ENCODE assay signal across 10 mouse cellular contexts in genomic region chr17:28009716-28010114, GRCm38 (mm10).
A peak's percentile ranks its signal among the peaks of the same experiment; 100 is the strongest.
DNase-seq lines count a peak whose midpoint lies in the region; ATAC-seq and TF ChIP-seq lines count a peak whose summit lies in the region.
"Had no signal": no experiment of that assay in that cellular context is flagged by ENCODE, and none has a peak within 500 bp of the region (broad histone marks: within the 10 kb centered on the region; RNA-seq: fewer than 3 reads in every experiment).

No protein-coding gene starts in this region.

- WGBS in kidney, adult 2 months, result 43% methylated on average over 7 of the region's 7 CpGs
- 96% methylated on average over 7 of the region's 7 CpGs for WGBS in kidney, embryonic 14.5 days
- 83% methylated on average over 7 of the region's 7 CpGs for WGBS in limb, embryonic 15.5 days
- 91% methylated on average over 7 of the region's 7 CpGs for WGBS in forebrain, embryonic 14.5 days

- peak overlapping the region; percentile 48; the same call in 1 of the 2 replicates for H3K4me3 ChIP-seq in kidney, adult 2 months (ENCODE audit: insufficient read depth, low read depth, low read length)
- H3K4me3 ChIP-seq in kidney, embryonic 14.5 days (ENCODE audit: low read length), result no peak overlapping the region
- H3K4me3 ChIP-seq in cortical plate, adult 2 months (ENCODE audit: insufficient read depth, low read length), result peak overlapping the region; percentile 23; the same call in 1 of the 2 replicates
- H3K4me3 ChIP-seq in limb, embryonic 15.5 days, result peak overlapping the region; percentile 27; the same call in 1 of the 2 replicates
- no peak overlapping the region for H3K4me3 ChIP-seq in forebrain, embryonic 14.5 days (ENCODE audit: low read depth, low read length)

- DNase-seq in kidney, adult 2 months, result peak; percentile 62
- DNase-seq in adrenal gland, adult 8-10 months, result peak; percentile 79
- no peak for DNase-seq in left cerebral cortex, postnatal 25 days (ENCODE audit: low spot score in 2 of 2)
- DNase-seq in left cerebral cortex, adult 18-20 months (ENCODE audit: low spot score in 2 of 2), result no peak
- no peak for DNase-seq in forebrain, embryonic 14.5 days (ENCODE audit: low spot score)
- DNase-seq: gastrocnemius, postnatal 14 days; right cerebral cortex, postnatal 25 days had no signal

- ATAC-seq in kidney, embryonic 14.5 days (ENCODE audit: low FRiP score, low TSS enrichment), result no peak
- no peak for ATAC-seq in limb, embryonic 15.5 days (ENCODE audit: insufficient number of reproducible peaks, low FRiP score, low TSS enrichment, low read depth)
- ATAC-seq in forebrain, embryonic 14.5 days, result no peak

- no peak for TF ChIP-seq POLR2A in kidney, adult 2 months (IDR thresholded peaks at IDR 0.05; ENCODE audit: low read depth, low read length)
- no peak for TF ChIP-seq POLR2A in cortical plate, adult 2 months (IDR thresholded peaks at IDR 0.05; ENCODE audit: extremely low read depth, insufficient read depth, low read length)

- H3K4me1 ChIP-seq in kidney, adult 2 months (ENCODE audit: control insufficient read depth, insufficient read depth, low read length), result peaks cover 49% of the 10 kb centered on the region
- peaks cover 49% of the 10 kb centered on the region for H3K4me1 ChIP-seq in kidney, embryonic 14.5 days (ENCODE audit: control insufficient read depth, insufficient read depth, low read length)
- peaks cover 15% of the 10 kb centered on the region for H3K4me1 ChIP-seq in cortical plate, adult 2 months (ENCODE audit: control insufficient read depth, insufficient read depth, low read length)
- peaks cover 72% of the 10 kb centered on the region for H3K4me1 ChIP-seq in limb, embryonic 15.5 days
- peaks cover 35% of the 10 kb centered on the region for H3K4me1 ChIP-seq in forebrain, embryonic 14.5 days (ENCODE audit: control insufficient read depth, insufficient read depth, low read length)

- H3K27ac ChIP-seq in kidney, adult 2 months (ENCODE audit: insufficient read depth, low read depth, low read length), result peak overlapping the region; percentile 94
- H3K27ac ChIP-seq in kidney, embryonic 14.5 days (ENCODE audit: low read depth, low read length), result no peak overlapping the region
- H3K27ac ChIP-seq in cortical plate, adult 2 months (ENCODE audit: insufficient read depth, low read length), result peak overlapping the region; percentile 71
- no peak overlapping the region for H3K27ac ChIP-seq in limb, embryonic 15.5 days
- H3K27ac ChIP-seq in forebrain, embryonic 14.5 days (ENCODE audit: low read depth, low read length), result no peak overlapping the region

- TF ChIP-seq CTCF in kidney, adult 2 months (conservative IDR thresholded peaks at IDR 0.05; ENCODE audit: insufficient read depth, insufficient read length, low read depth, low read length), result no peak
- TF ChIP-seq CTCF in cortical plate, adult 2 months (IDR thresholded peaks at IDR 0.05; ENCODE audit: extremely low read depth, insufficient read depth, low read length), result no peak

- no peaks in the 10 kb centered on the region for H3K9me3 ChIP-seq in kidney, embryonic 14.5 days (ENCODE audit: control insufficient read depth, low read length)
- no peaks in the 10 kb centered on the region for H3K9me3 ChIP-seq in limb, embryonic 15.5 days
- no peaks in the 10 kb centered on the region for H3K9me3 ChIP-seq in forebrain, embryonic 14.5 days (replicated peaks; ENCODE audit: control insufficient read depth, low read length)

- H3K4me2 ChIP-seq in kidney, embryonic 14.5 days (replicated peaks; ENCODE audit: low read depth, low read length), result no peak overlapping the region
- H3K4me2 ChIP-seq in limb, embryonic 15.5 days, result 0 out of 2 replicates have a peak overlapping the region, but pooled peaks have one; percentile 48
- no peak overlapping the region for H3K4me2 ChIP-seq in forebrain, embryonic 14.5 days (ENCODE audit: low read length)

- H3K36me3 ChIP-seq in kidney, adult 2 months (ENCODE audit: control insufficient read depth, insufficient read depth, low read length), result no peaks in the 10 kb centered on the region
- peaks cover 9% of the 10 kb centered on the region; the same call in 1 of the 2 replicates for H3K36me3 ChIP-seq in kidney, embryonic 14.5 days (ENCODE audit: control insufficient read depth, insufficient read depth, low read length)
- peaks cover 12% of the 10 kb centered on the region; the same call in 1 of the 2 replicates for H3K36me3 ChIP-seq in limb, embryonic 15.5 days
- peaks cover 20% of the 10 kb centered on the region for H3K36me3 ChIP-seq in forebrain, embryonic 14.5 days (ENCODE audit: control insufficient read depth, insufficient read depth, low read length)

- intact Hi-C loops in left cerebral cortex, postnatal 25 days (cut with DNase I), result loop anchor here (2.0 to 5.0 kb wide), 2 partner anchors 21 to 33 kb away; no protein-coding TSS in a partner anchor

- H3K27me3 ChIP-seq in kidney, adult 2 months (replicated peaks; ENCODE audit: control insufficient read depth, insufficient read depth, low read length), result no peaks in the 10 kb centered on the region
- H3K27me3 ChIP-seq in kidney, embryonic 14.5 days (ENCODE audit: control insufficient read depth, insufficient read depth, low read length), result no peaks in the 10 kb centered on the region
- no peaks in the 10 kb centered on the region for H3K27me3 ChIP-seq in limb, embryonic 15.5 days
- H3K27me3 ChIP-seq in forebrain, embryonic 14.5 days (replicated peaks; ENCODE audit: control insufficient read depth, insufficient read depth, low read length), result no peaks in the 10 kb centered on the region

- H3K9ac ChIP-seq in kidney, embryonic 14.5 days (ENCODE audit: low read depth, low read length), result no peak overlapping the region
- no peak overlapping the region for H3K9ac ChIP-seq in limb, embryonic 15.5 days
- H3K9ac ChIP-seq in forebrain, embryonic 14.5 days (ENCODE audit: low read length), result no peak overlapping the region

Comparison
In these comparisons a context has a peak if more than half of its experiments do, and no peak if none do; other contexts are left out.
1. H3K27ac ChIP-seq: peak in kidney, adult 2 months (single experiment) and cortical plate, adult 2 months (single experiment); none in kidney, embryonic 14.5 days (single experiment), limb, embryonic 15.5 days (single experiment) and forebrain, embryonic 14.5 days (single experiment).
2. H3K4me3 ChIP-seq: peak in kidney, adult 2 months (single experiment), cortical plate, adult 2 months (single experiment) and limb, embryonic 15.5 days (single experiment); none in kidney, embryonic 14.5 days (single experiment) and forebrain, embryonic 14.5 days (single experiment).
3. DNase-seq: peak in kidney, adult 2 months (single experiment) and adrenal gland, adult 8-10 months (single experiment); none in left cerebral cortex, postnatal 25 days (0 of 2), left cerebral cortex, adult 18-20 months (0 of 2) and forebrain, embryonic 14.5 days (single experiment).